Mouse (Mus musculus) heart, adult 2 months (tissue): ENCODE measurements around the gene Tmed2.

ENCODE experiments used
- EP300 ChIP-seq: fragments of 200-500 bp; IDR thresholded peaks from 2 replicates; pipeline ENCODE4 v1.6.1; 2011; ENCODE audit warnings: low read depth, low read length, control low read depth; ENCODE audit not compliant: insufficient read depth
- POLR2A ChIP-seq: fragments of 200-500 bp; IDR thresholded peaks from 2 replicates; pipeline ENCODE4 v1.6.1; 2011; ENCODE audit warnings: mild to moderate bottlenecking, low read depth, low read length, control low read depth; ENCODE audit not compliant: insufficient read depth

DNA sequence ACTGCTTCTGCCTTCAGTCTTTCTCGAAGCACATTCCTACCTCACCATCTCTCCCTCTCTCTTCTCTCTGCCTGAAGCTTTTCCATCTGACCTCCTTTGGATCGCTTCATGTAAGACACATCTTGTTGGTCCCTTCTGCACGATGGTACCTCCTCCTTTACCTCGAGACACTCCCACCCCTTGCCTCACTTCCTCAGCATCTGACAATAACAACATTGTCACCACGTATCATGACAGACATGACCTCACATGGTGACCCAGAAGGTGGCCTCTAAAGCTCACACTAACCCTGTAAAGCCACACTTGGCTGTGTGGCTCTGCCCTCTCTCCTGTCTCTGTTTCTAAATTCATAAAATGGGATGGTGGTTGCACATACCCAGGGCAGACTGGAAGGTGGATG, 24.7 kb upstream of the Tmed2 start:
- TF ChIP-seq EP300 (no peak), POLR2A (no peak)
